Mouse (Mus musculus): ENCODE results near the gene Cptp.

Cptp gene

DNA sequence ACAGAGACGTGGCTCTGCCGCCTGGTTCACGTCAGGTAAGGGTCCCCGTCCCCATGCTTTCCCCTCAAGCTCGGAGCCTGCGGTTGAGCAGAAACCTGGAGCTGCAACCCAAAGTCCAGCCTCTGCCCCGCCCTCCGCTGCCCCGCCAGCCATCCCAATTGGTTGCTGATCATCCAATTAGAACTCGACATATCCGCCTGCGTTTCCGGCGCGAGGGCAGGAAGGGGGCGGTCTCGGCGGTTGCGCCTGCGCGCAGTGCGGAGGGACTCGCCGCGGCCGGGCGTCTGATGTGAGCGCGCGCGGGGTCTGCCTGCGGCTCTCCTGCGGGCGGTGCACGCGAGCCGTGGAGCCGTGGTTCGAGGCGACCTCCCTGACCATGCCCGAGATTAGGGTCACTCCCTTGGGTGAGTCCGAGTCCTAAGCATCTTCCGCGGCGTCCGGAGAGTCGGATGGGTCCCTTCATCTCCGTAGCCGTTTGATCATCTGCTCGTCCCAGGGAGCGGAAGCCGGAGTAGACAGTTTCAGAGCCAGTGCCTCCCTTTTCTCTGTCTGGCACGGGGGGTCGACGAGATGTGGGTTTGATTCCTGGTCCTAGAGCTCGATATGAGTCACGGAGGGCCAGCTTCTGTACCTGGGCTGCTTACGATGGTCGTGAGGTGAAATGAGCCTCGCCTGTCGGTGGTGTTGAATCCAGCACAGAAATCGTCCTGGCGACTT, at the start of gene Cptp, which contains the start of gene Ints11:
Gene Cptp (minus strand): TSS at position 124 of the 717 bp plus-strand sequence.
Gene Ints11 (plus strand): TSS at position 230 of the 717 bp plus-strand sequence.
- DNase-seq (ENCODE audit: low read depth, low spot score): peak; percentile 93

DNA sequence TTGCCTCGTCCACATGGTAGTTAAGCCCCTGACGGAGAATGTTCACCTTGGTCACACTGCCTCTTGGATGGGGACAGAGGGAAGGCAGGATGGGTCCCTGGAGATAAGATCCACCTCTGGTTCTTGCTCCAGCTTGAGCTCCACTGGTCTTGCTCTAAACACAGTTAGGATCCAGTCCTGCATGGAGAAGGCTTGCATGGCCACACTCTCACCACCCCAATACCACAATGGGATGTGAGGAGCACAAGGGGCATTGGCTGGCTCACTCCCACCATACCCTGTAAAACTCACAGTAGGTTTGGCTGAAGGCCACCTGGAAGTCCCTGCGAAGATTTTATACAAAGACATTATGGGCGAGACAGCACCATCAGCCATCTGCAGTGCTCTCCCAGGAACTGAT, 39.5 kb upstream of the Cptp start:
- DNase-seq (ENCODE audit: low read depth, low spot score): no peak

GRCm38 (mm10) chr4:155908281-155908680, 39.0 kb upstream of the Cptp start:
- no peak for DNase-seq (ENCODE audit: low read depth, low spot score)

- no peak for DNase-seq (ENCODE audit: low read depth, low spot score)
These were observed 37.8 kb upstream of the Cptp start for GRCm38 (mm10) chr4:155907003-155907402.

- no peak for DNase-seq (ENCODE audit: low read depth, low spot score)
These were observed 36.9 kb upstream of the Cptp start for GRCm38 (mm10) chr4:155906125-155906524.

DNA sequence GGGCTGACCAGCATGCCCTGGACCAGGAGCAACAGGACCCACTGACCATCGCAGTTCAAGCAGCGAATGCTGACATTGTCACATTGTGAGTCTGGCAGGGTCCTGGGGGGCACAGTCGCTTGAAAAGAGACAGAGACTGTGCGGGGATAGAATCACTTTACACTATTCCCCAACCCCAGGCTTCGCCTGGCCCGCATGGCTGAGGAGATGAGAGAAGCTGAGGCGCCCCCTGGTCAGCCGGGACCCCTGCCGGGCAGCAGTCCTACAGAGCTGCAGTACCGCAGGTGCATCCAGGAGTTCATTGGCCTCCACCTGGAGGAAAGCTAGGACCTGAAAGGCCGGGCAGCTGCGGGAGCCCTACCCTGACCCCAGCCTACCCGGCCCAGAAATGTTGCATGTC, 36.4 kb upstream of the Cptp start:
- DNase-seq (ENCODE audit: low read depth, low spot score): no peak

DNA sequence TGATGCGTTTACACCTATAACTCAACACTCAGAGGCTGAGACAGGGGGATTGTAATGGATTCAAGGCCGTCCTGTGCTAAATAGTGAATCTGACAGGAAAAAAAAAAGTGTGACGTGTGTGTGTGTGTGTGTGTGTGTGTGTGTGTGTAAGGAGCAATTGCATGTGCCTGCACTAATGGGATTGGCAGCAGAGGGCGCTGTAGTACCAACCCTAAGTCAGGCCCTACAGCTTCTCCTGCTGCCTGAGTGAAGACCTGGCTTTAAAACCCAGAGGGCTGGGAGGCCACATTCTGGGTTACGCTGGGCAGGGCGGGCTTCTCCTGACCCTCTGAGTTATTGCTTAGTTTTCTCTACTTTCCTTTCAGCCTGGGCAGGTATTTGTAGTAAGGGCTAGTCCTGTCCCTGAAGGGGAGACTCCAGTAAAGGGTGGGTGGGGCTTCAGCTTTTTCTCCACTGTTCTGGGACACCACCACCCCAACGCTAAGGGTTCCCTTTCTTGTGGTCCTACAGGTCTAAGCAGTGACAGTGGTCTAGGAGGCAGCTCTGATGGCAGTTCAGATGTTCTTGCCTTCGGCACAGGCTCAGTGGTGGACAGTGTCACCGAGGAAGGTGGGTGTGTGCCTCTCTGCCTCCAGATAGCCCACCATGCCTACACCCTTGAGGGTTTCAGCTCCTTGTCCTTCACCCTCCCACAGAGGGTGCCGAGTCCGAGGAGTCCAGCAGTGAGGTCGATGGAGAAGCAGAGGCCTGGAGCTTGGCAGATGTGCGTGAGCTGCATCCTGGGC, 35.3 kb upstream of the Cptp start:
- DNase-seq (ENCODE audit: low read depth, low spot score): no peak

- DNase-seq (ENCODE audit: low read depth, low spot score): no peak
These were observed 34.0 kb upstream of the Cptp start for GRCm38 (mm10) chr4:155903246-155903645.

DNA sequence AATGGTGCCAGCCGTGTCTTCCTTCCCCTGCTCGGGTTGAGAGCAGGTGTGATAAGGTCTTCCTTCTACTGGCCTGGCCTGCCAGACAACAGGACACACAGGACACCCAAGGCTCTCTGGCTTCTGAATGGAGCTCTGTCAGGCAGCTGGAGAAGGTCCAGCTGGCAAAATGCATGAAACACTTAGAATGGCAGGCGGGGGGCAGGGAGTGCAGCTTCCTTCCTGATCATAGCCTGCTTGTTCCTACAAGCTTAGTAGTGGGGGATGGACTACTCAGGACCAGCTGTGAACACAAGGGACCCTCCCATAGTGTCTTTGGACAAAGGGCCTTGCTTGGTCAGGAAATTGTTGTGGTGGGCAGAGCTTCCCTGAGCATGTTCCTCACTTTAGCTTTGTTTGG, 32.0 kb upstream of the Cptp start:
- no peak for DNase-seq (ENCODE audit: low read depth, low spot score)

- DNase-seq (ENCODE audit: low read depth, low spot score): no peak
These were observed 30.1 kb upstream of the Cptp start for GRCm38 (mm10) chr4:155899355-155899754.

GRCm38 (mm10) chr4:155898318-155898717, 29.1 kb upstream of the Cptp start:
- DNase-seq (ENCODE audit: low read depth, low spot score): no peak

GRCm38 (mm10) chr4:155896461-155896860, 27.2 kb upstream of the Cptp start:
- no peak for DNase-seq (ENCODE audit: low read depth, low spot score)

GRCm38 (mm10) chr4:155895826-155896225, 26.6 kb upstream of the Cptp start:
- no peak for DNase-seq (ENCODE audit: low read depth, low spot score)

DNA sequence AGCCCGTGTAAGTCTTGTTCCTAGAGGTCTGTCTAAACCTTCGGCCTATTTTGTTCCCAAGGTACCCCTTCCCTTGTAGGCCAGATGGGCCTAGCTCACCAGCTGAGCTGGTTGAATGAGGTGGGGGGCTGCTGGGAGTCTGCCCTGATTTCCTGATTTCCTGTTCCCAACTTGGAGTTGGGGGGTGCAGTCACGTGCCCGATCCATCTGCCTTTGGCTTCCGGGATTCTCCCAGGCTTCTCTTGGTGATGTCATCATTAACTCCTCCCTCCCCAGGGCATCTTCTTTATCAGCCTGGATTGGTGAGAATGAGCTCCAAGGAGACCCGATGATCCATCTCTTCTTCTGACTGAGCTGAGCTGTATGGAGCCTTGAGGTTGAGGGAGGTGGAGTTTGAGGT, 26.0 kb upstream of the Cptp start:
- DNase-seq (ENCODE audit: low read depth, low spot score): no peak

GRCm38 (mm10) chr4:155894311-155894881, 25.2 kb upstream of the Cptp start:
- DNase-seq (ENCODE audit: low read depth, low spot score): no peak

DNA sequence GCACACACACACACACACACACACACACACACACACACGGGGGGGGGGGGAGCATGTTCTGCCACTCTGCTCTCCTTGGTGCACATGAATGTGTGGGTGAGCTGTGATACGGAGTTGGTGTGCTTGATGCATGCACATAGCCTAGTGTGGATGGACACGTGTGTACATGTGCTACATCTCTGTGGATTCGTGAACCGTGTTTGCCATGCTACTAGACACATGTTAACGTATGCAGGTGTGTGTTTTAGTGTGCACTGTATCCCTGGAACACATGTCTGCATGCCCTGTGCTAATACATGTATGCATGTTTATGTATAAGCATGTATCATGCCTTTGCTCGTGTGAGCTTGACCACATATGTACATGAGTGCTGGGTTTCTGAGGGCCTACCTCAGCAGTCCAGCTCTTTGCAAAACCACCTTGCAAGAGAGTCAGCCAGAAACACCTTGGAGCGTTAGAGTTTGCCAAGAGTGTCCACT, 24.0 kb upstream of the Cptp start:
- no peak for DNase-seq (ENCODE audit: low read depth, low spot score)

- DNase-seq (ENCODE audit: low read depth, low spot score): no peak
These were observed 23.4 kb upstream of the Cptp start for GRCm38 (mm10) chr4:155892438-155893211.

GRCm38 (mm10) chr4:155892017-155892416, 22.8 kb upstream of the Cptp start:
- peak; percentile 74 for DNase-seq (ENCODE audit: low read depth, low spot score)

DNA sequence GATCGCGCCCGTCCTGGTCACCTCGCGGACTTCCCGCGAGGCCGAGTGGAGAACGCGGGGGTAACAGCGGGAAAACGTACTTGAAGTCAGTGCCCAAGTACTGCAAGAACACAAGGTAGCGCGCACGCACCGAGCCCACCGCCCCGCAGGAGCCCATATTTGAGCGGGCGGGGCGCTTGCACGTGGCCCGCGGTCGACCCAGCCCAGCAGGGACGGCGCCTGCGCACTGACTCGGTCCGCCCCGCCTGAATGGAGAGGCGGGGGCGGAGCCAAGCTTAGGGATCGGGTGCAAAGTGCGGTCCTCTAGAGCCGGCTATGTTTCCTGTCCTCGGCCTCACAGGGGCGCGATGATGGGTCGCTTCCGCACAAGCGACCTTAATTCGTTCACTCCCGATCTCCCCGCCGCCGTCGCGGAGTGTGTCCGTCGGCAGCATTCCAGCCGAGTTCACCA, 22.3 kb upstream of the Cptp start, which contains the start of the genes Pusl1 and Acap3:
Gene Pusl1 (minus strand): TSS at position 231 of the 451 bp plus-strand sequence.
Gene Acap3 (plus strand): TSS at position 272 of the 451 bp plus-strand sequence.
- DNase-seq (ENCODE audit: low read depth, low spot score): peak; percentile 93

DNA sequence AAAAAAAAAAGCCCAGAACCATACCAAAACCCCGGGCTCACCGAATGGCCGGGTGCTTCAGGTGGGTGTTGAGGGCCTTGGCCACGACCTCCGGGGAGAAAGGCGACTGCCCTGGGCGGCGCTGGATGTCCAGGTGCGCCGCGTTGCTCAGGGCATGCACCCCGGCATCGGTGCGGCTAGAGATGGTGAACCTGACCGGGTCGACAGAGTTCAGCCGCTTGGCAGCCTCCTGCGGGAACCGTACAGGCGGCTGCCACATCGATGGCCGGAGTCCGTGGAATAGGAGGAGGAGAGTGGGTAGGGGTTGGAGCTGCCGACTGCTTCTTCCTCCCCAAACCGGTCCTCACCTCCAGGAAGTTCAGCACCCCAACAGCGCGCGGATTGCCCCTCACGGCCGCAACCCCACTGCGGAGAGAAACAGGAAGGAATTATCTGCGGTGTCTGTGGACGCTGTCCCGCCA, 21.8 kb upstream of the Cptp start:
- no peak for DNase-seq (ENCODE audit: low read depth, low spot score)

- no peak for DNase-seq (ENCODE audit: low read depth, low spot score)
These were observed 20.1 kb upstream of the Cptp start for GRCm38 (mm10) chr4:155889316-155889715.
